Mouse (Mus musculus): Measurements from ENCODE around the gene Egfr. TPM values are rescaled to one million over a fixed set of nuclear protein-coding genes. Genes with fewer than 3 reads are reported as not detected.

The Egfr gene
- total RNA-seq (2021): 13.7 and 17.5 TPM in 2 replicates
- long read RNA-seq, experiment 1, partial matches to known transcripts: 0 of 1 reads
- long read RNA-seq, experiment 1, other reads (novel, unspliced or antisense): 1 of 1 reads
- long read RNA-seq, experiment 2, full-length matches to known transcripts: 3 of 5 reads
- long read RNA-seq, experiment 2, partial matches to known transcripts: 2 of 5 reads
- long read RNA-seq, experiment 2, other reads (novel, unspliced or antisense): 0 of 5 reads

GRCm38 (mm10) chr11:16752007-16752348 is at the start of gene Egfr:
Gene Egfr (plus strand): TSS chr11:16752203.
- DNase-seq: peak; percentile 71

DNA sequence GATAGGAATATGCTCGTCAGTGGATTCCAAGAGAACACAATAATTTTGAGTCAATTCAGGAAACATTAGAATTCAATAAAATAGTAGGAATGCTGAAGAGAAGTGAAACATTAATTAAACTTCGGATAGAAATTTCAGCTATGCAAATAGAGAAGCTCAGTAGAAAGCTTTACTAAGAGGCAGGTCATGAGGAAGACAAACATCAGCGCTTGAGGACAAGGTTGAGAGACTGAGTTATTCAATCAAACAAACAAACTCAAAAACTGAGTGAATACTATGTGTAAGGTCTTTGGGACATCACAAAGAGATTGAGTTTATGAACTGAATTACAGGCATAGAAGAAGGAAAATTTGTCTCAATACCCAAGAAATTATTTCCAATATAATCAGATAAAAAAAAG is 48.8 kb upstream of the Egfr start:
- DNase-seq: no peak

GRCm38 (mm10) chr11:16735083-16735644 is 16.8 kb upstream of the Egfr start:
- no peak for DNase-seq

GRCm38 (mm10) chr11:16737323-16737722 is 14.7 kb upstream of the Egfr start:
- DNase-seq: no peak

GRCm38 (mm10) chr11:16738691-16739090 is 13.3 kb upstream of the Egfr start:
- DNase-seq: no peak

- no peak for DNase-seq
Measured at GRCm38 (mm10) chr11:16739155-16739554, 12.8 kb upstream of the Egfr start.

- DNase-seq: no peak
Measured at GRCm38 (mm10) chr11:16740691-16741611, 11.1 kb upstream of the Egfr start.

GRCm38 (mm10) chr11:16742251-16742650 is 9.8 kb upstream of the Egfr start:
- no peak for DNase-seq

DNA sequence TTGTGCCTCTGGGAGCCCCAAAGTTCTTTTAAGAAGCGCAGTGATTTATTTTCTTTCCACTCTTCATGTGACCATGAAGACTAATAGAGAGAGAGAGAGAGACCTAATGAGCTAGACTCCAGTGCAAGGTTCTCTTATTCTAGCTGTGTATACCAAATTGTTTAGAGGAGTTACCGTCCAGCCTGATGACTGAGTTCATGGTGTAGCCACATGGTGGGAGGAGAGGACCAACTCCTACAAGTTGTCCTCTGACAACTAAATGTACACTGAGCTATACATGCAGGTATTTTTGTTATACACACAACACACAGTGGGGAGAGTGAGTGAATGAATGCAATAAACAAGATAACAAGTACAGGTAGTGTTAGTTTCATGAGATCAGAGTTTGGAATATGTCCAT is 9.2 kb upstream of the Egfr start:
- no peak for DNase-seq

- DNase-seq: no peak
Measured at GRCm38 (mm10) chr11:16751457-16751982, 483 bp upstream of the Egfr start.

DNA sequence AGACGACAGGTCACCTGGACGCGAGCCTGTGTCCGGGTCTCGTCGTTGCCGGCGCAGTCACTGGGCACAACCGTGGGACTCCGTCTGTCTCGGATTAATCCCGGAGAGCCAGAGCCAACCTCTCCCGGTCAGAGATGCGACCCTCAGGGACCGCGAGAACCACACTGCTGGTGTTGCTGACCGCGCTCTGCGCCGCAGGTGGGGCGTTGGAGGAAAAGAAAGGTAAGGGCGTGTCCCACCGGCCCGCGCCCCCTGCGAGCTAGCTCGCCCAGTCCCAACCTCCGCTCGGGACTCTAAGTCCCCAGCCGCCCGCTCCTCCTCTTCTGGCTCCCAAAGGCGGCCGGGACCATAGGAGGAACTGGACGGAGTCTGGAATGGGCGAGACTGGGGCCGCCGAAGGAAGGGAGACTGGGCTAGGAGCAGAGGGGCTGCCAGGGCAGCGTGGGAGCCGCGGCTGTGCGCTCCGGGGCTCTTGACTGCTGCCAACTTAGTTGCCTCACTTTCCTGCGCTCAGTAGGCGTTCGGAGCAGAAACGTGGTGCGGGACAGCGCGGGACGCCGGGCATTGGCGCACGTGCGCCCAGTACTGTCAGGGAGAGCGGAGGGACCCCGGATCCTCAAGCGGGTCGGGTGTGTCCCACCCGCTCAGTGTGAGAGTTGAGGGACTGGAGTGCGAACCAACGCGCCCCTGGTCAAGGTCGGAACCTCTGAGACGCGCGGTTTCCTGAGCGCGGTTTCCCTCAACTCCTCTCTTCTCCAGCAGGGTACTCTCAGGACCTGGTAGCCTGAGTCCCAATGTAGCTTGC is 548 bp downstream of the Egfr start:
- DNase-seq: peak; percentile 30

DNA sequence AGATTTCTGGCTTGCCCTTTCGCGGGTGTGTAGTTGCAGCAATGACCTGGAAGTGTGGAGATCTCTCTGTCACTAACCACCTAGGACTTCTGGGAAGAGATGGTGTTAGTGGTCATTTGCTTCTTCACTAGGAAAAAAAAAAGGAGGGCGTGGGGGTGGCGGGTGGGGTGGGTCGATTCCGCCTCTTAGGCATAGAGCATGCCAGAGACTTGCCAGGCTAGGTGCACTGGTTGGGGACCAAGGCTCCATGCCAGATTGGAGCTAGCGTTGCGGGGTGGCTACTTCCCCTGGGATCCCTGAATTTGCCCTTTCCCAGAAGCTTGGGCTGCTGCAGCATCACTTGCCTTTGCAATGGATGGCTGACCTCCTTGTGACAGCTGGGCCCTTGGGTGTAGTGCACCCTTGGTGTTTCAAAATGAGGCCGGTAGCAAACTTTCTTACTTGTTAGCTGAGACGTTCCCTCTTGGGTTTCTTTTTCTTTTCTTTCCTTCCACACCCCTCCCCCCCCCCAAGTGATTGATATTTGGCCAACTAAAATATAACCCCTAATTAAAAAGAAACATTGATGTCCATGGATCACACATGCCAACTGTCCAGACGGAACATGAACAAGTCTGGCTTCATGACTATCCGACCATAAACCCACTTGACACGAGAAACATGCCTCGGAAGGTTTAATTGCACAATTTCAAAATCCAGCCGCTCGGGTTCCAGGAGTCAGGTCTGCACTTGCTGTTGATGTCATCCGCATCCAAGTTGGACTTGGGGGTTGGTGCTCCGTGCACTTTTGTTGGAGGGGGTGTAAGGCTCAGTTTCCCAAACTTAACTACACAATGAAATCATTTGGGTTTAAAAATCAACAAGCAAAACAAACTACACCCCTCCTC is 1.4 kb downstream of the Egfr start:
- DNase-seq: peak; percentile 15

- DNase-seq: no peak
Measured at GRCm38 (mm10) chr11:16759930-16760329, 7.9 kb downstream of the Egfr start.

DNA sequence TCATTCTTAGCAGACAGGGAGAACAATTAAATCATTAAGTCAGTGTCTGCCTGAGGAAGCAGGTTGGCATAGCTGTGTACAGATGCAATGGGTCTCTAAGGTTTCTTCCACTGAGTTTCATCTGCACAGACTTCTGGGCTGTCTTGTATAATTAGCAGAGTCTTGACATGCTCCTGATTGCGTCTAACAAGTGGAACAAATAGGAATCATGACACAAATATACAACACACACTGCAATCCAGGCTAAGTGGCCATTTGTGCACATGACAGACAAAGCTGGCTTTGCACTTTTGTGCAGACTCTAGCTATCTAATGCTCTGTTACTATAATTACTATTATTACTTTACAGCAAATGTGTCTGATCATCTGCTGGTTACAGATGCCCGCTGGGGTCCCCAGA is 9.2 kb downstream of the Egfr start:
- DNase-seq: no peak

DNA sequence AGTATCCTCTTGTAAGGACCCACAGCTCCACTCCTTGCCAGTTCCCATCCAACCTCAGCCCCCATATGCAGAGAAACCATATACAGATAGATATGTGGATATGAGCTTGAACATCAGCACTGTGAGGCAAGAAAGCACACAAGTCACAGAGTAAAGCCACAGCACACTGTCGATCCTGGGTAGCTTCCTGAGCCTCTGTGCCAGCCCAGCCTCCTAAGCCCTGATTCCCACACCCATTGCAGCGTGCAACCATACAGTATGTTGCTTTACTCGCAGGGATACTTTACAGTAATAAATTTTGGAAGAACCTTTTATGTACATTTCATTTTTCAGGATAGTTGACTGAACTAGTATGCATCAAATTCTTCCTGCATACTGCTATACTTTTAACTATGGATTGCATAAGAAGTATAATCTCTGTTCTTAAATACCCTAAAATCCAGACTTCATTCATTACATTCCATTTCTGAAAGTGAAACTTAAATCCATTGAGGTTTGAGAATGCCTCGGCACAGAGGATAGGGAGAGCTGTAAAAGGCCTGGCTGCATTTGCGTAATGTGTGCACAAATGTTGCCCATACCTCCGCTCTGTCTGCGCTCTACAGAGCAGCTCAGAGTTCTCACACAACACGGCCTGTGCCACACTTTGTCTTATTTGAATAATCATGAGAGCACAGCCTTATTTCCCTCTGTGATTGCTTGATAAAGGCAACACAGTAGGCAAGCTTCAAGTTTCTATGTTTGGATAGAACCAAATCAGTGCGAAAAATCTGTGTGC is 14.2 kb downstream of the Egfr start:
- no peak for DNase-seq

DNA sequence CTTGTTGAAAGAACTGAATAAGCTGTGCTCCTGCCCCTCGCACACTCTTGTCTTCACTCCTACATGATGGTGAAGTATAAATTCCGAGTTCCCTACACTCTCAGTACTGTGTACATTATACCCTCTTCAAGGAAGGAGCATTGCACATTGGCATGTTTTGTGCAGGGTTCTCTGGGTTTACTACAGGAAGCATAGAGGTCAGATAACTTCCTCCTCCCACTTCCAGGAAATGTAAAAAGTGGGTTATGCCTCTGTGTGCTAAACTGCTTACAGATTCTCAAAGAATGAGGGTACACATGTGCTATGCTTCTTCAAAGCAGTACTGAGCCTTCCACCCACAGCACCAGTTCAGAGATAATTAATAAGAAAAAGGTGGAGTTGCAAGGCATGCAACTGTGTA is 16.0 kb downstream of the Egfr start:
- no peak for DNase-seq

DNA sequence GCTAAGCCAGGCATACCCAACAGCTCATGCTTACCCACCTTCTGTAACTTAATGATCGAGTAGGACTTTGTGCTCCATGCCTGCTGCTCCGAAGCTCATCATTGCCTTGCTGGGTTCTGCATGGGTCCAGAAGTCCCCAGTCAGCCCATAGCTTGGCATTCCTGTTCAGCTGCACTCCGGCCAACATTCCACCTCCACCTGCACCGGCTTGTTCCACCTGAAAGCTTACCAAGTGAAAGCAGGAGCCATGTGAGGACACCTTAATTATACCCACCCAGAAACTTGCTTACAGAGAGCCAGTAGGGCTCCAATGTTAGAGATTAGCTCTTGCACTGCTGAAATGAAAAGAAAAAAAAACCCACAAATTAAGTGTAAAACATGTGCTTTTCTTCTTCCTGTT is 17.3 kb downstream of the Egfr start:
- no peak for DNase-seq

- no peak for DNase-seq
Measured at GRCm38 (mm10) chr11:16769709-16770303, 17.8 kb downstream of the Egfr start.

- DNase-seq: peak; percentile 9
Measured at GRCm38 (mm10) chr11:16770966-16771365, 19.0 kb downstream of the Egfr start.

DNA sequence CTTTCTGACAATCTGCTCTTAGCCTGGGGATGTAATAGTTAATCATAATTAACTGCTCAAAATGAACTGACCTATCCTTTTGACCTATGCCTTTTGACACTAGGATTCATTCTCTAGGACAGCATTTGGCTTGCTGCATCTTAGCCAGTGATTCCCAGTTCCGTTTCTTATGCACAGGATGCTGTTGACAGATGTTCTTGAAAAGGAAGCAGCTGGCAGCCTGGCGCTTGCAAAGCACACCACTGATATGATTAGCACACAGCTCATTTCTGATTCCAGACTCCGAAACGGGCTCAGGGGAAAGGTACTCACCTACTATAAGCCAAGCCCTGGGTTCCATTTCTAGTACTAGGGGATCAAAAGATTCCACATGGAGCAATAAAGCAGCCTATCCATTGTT is 20.7 kb downstream of the Egfr start:
- peak; percentile 14 for DNase-seq

Measured in adrenal gland, postnatal 14 days (tissue).